ENCODE assay signal across 8 mouse cellular contexts in genomic region chr7:16841561-16842560, GRCm38 (mm10). TPM values are rescaled to one million over a fixed set of nuclear protein-coding genes. Genes with fewer than 3 reads are reported as not detected.
A peak's percentile ranks its signal among the peaks of the same experiment; 100 is the strongest.
DNase-seq lines count a peak whose midpoint lies in the region; ATAC-seq and TF ChIP-seq lines count a peak whose summit lies in the region.

No protein-coding gene starts in this region.

- H3K4me1 ChIP-seq in E14TG2a.4 (replicated peaks; ENCODE audit: low read depth, low read length): peaks cover 74% of the 10 kb centered on the region
- 0 out of 2 replicates have a peak, but pooled peaks cover 2% of the 10 kb centered on the region for H3K4me1 ChIP-seq in cortical plate, adult 2 months (ENCODE audit: control insufficient read depth, insufficient read depth, low read length)
- peaks cover 32% of the 10 kb centered on the region for H3K4me1 ChIP-seq in hindbrain, embryonic 15.5 days (replicated peaks)
- peaks cover 47% of the 10 kb centered on the region for H3K4me1 ChIP-seq in spleen, adult 2 months (ENCODE audit: control insufficient read depth, insufficient read depth, insufficient read length)

- H3K27me3 ChIP-seq in E14TG2a.4 (ENCODE audit: insufficient read depth, low read length): peaks cover 28% of the 10 kb centered on the region
- H3K27me3 ChIP-seq in hindbrain, embryonic 15.5 days: no peaks in the 10 kb centered on the region
- H3K27me3 ChIP-seq in spleen, adult 2 months (ENCODE audit: control insufficient read depth, insufficient read depth, low read length): no peaks in the 10 kb centered on the region

- H3K27ac ChIP-seq in cortical plate, adult 2 months (ENCODE audit: insufficient read depth, low read length): no peak overlapping the region
- H3K27ac ChIP-seq in hindbrain, embryonic 15.5 days (replicated peaks): peak overlapping the region; percentile 69
- peak overlapping the region; percentile 97 for H3K27ac ChIP-seq in spleen, adult 2 months (ENCODE audit: insufficient read depth, low read length)

- peaks cover 54% of the 10 kb centered on the region for H3K36me3 ChIP-seq in E14TG2a.4 (ENCODE audit: insufficient read depth, low read length)
- H3K36me3 ChIP-seq in hindbrain, embryonic 15.5 days: peaks cover 43% of the 10 kb centered on the region
- H3K36me3 ChIP-seq in spleen, adult 2 months (ENCODE audit: control insufficient read depth, insufficient read depth, low read length): peaks cover 13% of the 10 kb centered on the region

- no peak for TF ChIP-seq CTCF in E14TG2a.4 (conservative IDR thresholded peaks at IDR 0.05; ENCODE audit: low read length)
- no peak for TF ChIP-seq CTCF in cortical plate, adult 2 months (IDR thresholded peaks at IDR 0.05; ENCODE audit: extremely low read depth, insufficient read depth, low read length)
- no peak for TF ChIP-seq CTCF in spleen, adult 2 months (IDR thresholded peaks at IDR 0.05; ENCODE audit: extremely low read depth, insufficient read depth, insufficient read length, insufficient replicate concordance)

- peak overlapping the region; percentile 84 for H3K4me3 ChIP-seq in E14TG2a.4 (replicated peaks; ENCODE audit: low read length)
- H3K4me3 ChIP-seq in cortical plate, adult 2 months (ENCODE audit: insufficient read depth, low read length): peak overlapping the region; percentile 48; the same call in 1 of the 2 replicates
- peak overlapping the region; percentile 56 for H3K4me3 ChIP-seq in hindbrain, embryonic 15.5 days
- peak overlapping the region; percentile 82 for H3K4me3 ChIP-seq in spleen, adult 2 months (ENCODE audit: extremely low read depth, insufficient read depth, insufficient read length)

- ATAC-seq in hindbrain, embryonic 15.5 days (ENCODE audit: low FRiP score, low read depth): 0 out of 2 replicates have a peak, but pooled peaks have one; percentile 4

- peak overlapping the region; percentile 82 for H3K4me2 ChIP-seq in hindbrain, embryonic 15.5 days

- H3K9ac ChIP-seq in hindbrain, embryonic 15.5 days: no peak overlapping the region

- H3K9me3 ChIP-seq in E14TG2a.4 (ENCODE audit: low read length): no peaks in the 10 kb centered on the region
- H3K9me3 ChIP-seq in hindbrain, embryonic 15.5 days: no peaks in the 10 kb centered on the region

- 44% methylated on average over 11 of the region's 11 CpGs for WGBS in hindbrain, embryonic 15.5 days
- WGBS in spleen, adult 2 months: 8% methylated on average over 11 of the region's 11 CpGs

- no peak for TF ChIP-seq POLR2A in cortical plate, adult 2 months (IDR thresholded peaks at IDR 0.05; ENCODE audit: extremely low read depth, insufficient read depth, low read length)
- no peak; the same call in 1 of the 2 replicates for TF ChIP-seq POLR2A in spleen, adult 2 months (IDR thresholded peaks at IDR 0.05; ENCODE audit: low read depth, low read length)

- peak; percentile 43 for DNase-seq in lung, postnatal 10 days
- DNase-seq in spleen, adult 2 months (ENCODE audit: low read depth in 1 of 2, low spot score in 2 of 2): peak; percentile 56 to 87
- no peak for DNase-seq in layer of hippocampus, adult 18-20 months (ENCODE audit: low spot score in 2 of 2)
- no peak for DNase-seq in cerebellum, adult 11-12 months
- DNase-seq in ovary, postnatal 36 days (ENCODE audit: low spot score): no peak

RNA-seq across cellular contexts. Expression of gene Prkd2, which starts 0.8 kb away (rescaled TPM):
- polyA plus RNA-seq in cortical plate, adult 2 months (2012; rRNA removed): 6.5 and 6.8 TPM in 2 replicates
- 6.2 and 6.7 TPM in 2 replicates for polyA plus RNA-seq in hindbrain, embryonic 15.5 days (2015; fragmentation: Nextera tagmentation; extraction: Ambion mirVana)
- 183 and 205 TPM in 2 replicates for polyA plus RNA-seq in spleen, adult 2 months (2012; rRNA removed)
- 1 to 10 TPM; 4.7 to 6.1 TPM for total RNA-seq in layer of hippocampus, adult 18-20 months (2021)

RNA-seq across cellular contexts. Expression of gene Fkrp, which starts 25.3 kb away (rescaled TPM):
- polyA plus RNA-seq in cortical plate, adult 2 months (2012; rRNA removed): 42.3 and 44.0 TPM in 2 replicates
- polyA plus RNA-seq in hindbrain, embryonic 15.5 days (2015; fragmentation: Nextera tagmentation; extraction: Ambion mirVana): 46.5 and 50.9 TPM in 2 replicates
- 28.6 and 36.1 TPM in 2 replicates for polyA plus RNA-seq in spleen, adult 2 months (2012; rRNA removed)
- total RNA-seq in layer of hippocampus, adult 18-20 months (2021): 10 to 100 TPM; 46.7 to 46.9 TPM

RNA-seq across cellular contexts. Expression of gene Strn4, which starts 26.2 kb away (rescaled TPM):
- polyA plus RNA-seq in cortical plate, adult 2 months (2012; rRNA removed): 291 and 307 TPM in 2 replicates
- 171 and 184 TPM in 2 replicates for polyA plus RNA-seq in hindbrain, embryonic 15.5 days (2015; fragmentation: Nextera tagmentation; extraction: Ambion mirVana)
- 121 and 148 TPM in 2 replicates for polyA plus RNA-seq in spleen, adult 2 months (2012; rRNA removed)
- total RNA-seq in layer of hippocampus, adult 18-20 months (2021): 100 to 1,000 TPM; 260 to 290 TPM

RNA-seq across cellular contexts. Expression of gene Dact3, which starts 33.3 kb away (rescaled TPM):
- 169 and 184 TPM in 2 replicates for polyA plus RNA-seq in cortical plate, adult 2 months (2012; rRNA removed)
- 5.1 and 5.6 TPM in 2 replicates for polyA plus RNA-seq in hindbrain, embryonic 15.5 days (2015; fragmentation: Nextera tagmentation; extraction: Ambion mirVana)
- 9.2 and 18.1 TPM in 2 replicates for polyA plus RNA-seq in spleen, adult 2 months (2012; rRNA removed)
- total RNA-seq in layer of hippocampus, adult 18-20 months (2021): 100 to 1,000 TPM; 173 to 175 TPM

RNA-seq across cellular contexts. Expression of gene Gng8, which starts 49.7 kb away (rescaled TPM):
- polyA plus RNA-seq in cortical plate, adult 2 months (2012; rRNA removed): 8.3 and 10.9 TPM in 2 replicates
- polyA plus RNA-seq in hindbrain, embryonic 15.5 days (2015; fragmentation: Nextera tagmentation; extraction: Ambion mirVana): 1.3 and 5.3 TPM in 2 replicates
- polyA plus RNA-seq in spleen, adult 2 months (2012; rRNA removed): 7.9 and 8.6 TPM in 2 replicates
- 1 to 10 TPM; 2.6 to 2.8 TPM for total RNA-seq in layer of hippocampus, adult 18-20 months (2021)

Comparison
In these comparisons a context has a peak if more than half of its experiments do, and no peak if none do; other contexts are left out.
1. DNase-seq: peak in lung, postnatal 10 days (single experiment) and spleen, adult 2 months (2 of 2); none in layer of hippocampus, adult 18-20 months (0 of 2), cerebellum, adult 11-12 months (single experiment) and ovary, postnatal 36 days (single experiment).
2. RNA of gene Prkd2, which starts 0.8 kb away (polyA plus RNA-seq): 183 to 205 TPM in spleen, adult 2 months; 6.5 to 6.8 TPM in cortical plate, adult 2 months and 6.2 to 6.7 TPM in hindbrain, embryonic 15.5 days; every median in the first group is over 10 times any median in the second.
3. Peak in every context shown above with its lines, with median percentiles within 50 percentile points of each other: H3K4me3 ChIP-seq.